Mouse (Mus musculus) CH12.LX (cell line): ENCODE measurements around the gene Mxd4. TPM values are rescaled to one million over a fixed set of nuclear protein-coding genes. Genes with fewer than 3 reads are reported as not detected.

Source experiments
- DNase-seq: peaks from one replicate; pipeline ENCODE4 v3.0.0-alpha.2; 2013; ENCODE audit errors: extremely low read depth
- H3K27ac ChIP-seq: 2 replicates; pipeline ENCODE4 v1.5.1; 2012; ENCODE audit warnings: low read depth, mild to moderate bottlenecking, control low read depth, moderate library complexity; ENCODE audit not compliant: insufficient read depth
- H3K27me3 ChIP-seq: replicated peaks from 2 replicates; pipeline ENCODE3; 2012; ENCODE audit warnings: inconsistent platforms
- H3K36me3 ChIP-seq, 2 experiments: replicated peaks in 1 of 2; 2 replicates each; pipeline versions ENCODE3 to v1.6.1; 2012; ENCODE audit warnings: inconsistent platforms in 1 of 2, low read length in 1 of 2, mild to moderate bottlenecking in 1 of 2, mixed read lengths in 1 of 2, moderate library complexity in 1 of 2; ENCODE audit not compliant: control insufficient read depth in 1 of 2, insufficient read depth in 1 of 2
- H3K4me1 ChIP-seq, 2 experiments: 2 replicates each; pipeline ENCODE4 v1.6.1; 2012; ENCODE audit warnings: inconsistent platforms in 1 of 2, moderate library complexity in 1 of 2; ENCODE audit not compliant: insufficient read depth in 2 of 2, control insufficient read depth in 1 of 2
- H3K4me2 ChIP-seq: 2 replicates; pipeline ENCODE4 v1.6.1; 2012; ENCODE audit warnings: low read depth, mild to moderate bottlenecking, control low read depth; ENCODE audit not compliant: poor library complexity, insufficient read depth, severe bottlenecking
- H3K4me3 ChIP-seq, 3 experiments: fragments of 150-350 bp in 1 of 3; sonication (generic) in 1 of 3; replicated peaks in 1 of 3; 2 replicates each; pipeline versions ENCODE3 to v1.5.1; 2011 to 2012; ENCODE audit warnings: low read depth in 2 of 3, low read length in 2 of 3, mild to moderate bottlenecking in 2 of 3, moderate library complexity in 2 of 3, control low read depth in 1 of 3, improper control_type of control experiment in 1 of 3, inconsistent platforms in 1 of 3, mixed read lengths in 1 of 3; ENCODE audit not compliant: poor library complexity in 1 of 3
- H3K79me2 ChIP-seq: replicated peaks from 2 replicates; pipeline ENCODE4 v1.6.1; 2012; ENCODE audit warnings: mild to moderate bottlenecking, moderate library complexity; ENCODE audit not compliant: control insufficient read depth, poor library complexity, insufficient read depth, severe bottlenecking; ENCODE audit errors: extremely low read depth
- H3K9ac ChIP-seq: 2 replicates; pipeline ENCODE4 v1.6.1; 2012; ENCODE audit warnings: low read depth, mild to moderate bottlenecking, control low read depth, moderate library complexity; ENCODE audit not compliant: insufficient read depth
- H3K9me3 ChIP-seq: replicated peaks from 2 replicates; pipeline ENCODE3; 2012; ENCODE audit warnings: low read length, inconsistent platforms, mixed read lengths
- CHD1 ChIP-seq: IDR thresholded peaks from 2 replicates; pipeline ENCODE4 v1.6.1; 2012; ENCODE audit warnings: low read depth, low read length, improper control_type of control experiment, inconsistent platforms
- EP300 ChIP-seq: IDR thresholded peaks from 2 replicates; pipeline ENCODE4 v1.6.1; 2011; ENCODE audit warnings: low read length, improper control_type of control experiment
- ETS1 ChIP-seq: conservative IDR thresholded peaks from 2 replicates; pipeline ENCODE4 v1.6.1; 2012; ENCODE audit warnings: low read depth, mild to moderate bottlenecking, inconsistent platforms, low read length, improper control_type of control experiment, moderate library complexity
- GABPA ChIP-seq: IDR thresholded peaks from 2 replicates; pipeline ENCODE4 v1.6.1; 2012; ENCODE audit warnings: low read depth, low read length, improper control_type of control experiment, inconsistent platforms; ENCODE audit not compliant: insufficient replicate concordance
- IRF4 ChIP-seq: IDR thresholded peaks from 2 replicates; pipeline ENCODE4 v1.6.1; 2014; ENCODE audit warnings: low read depth, mild to moderate bottlenecking, inconsistent platforms, low read length, improper control_type of control experiment
- JUN ChIP-seq: IDR thresholded peaks from 2 replicates; pipeline ENCODE4 v1.6.1; 2011; ENCODE audit warnings: low read depth, mild to moderate bottlenecking, low read length, improper control_type of control experiment, moderate library complexity; ENCODE audit not compliant: insufficient read depth
- JUND ChIP-seq: conservative IDR thresholded peaks from 2 replicates; pipeline ENCODE4 v1.6.1; 2011; ENCODE audit warnings: low read depth, low read length, improper control_type of control experiment
- KAT2A ChIP-seq: IDR thresholded peaks from 2 replicates; pipeline ENCODE4 v1.6.1; 2012; ENCODE audit warnings: low read length, improper control_type of control experiment, inconsistent platforms; ENCODE audit not compliant: insufficient replicate concordance
- MAFK ChIP-seq: IDR thresholded peaks from 2 replicates; pipeline ENCODE4 v1.6.1; 2011; ENCODE audit warnings: low read length, improper control_type of control experiment; ENCODE audit not compliant: insufficient replicate concordance
- MAX ChIP-seq: IDR thresholded peaks from 2 replicates; pipeline ENCODE4 v1.6.1; 2011; ENCODE audit warnings: low read length, improper control_type of control experiment
- NELFE ChIP-seq: IDR thresholded peaks from 2 replicates; pipeline ENCODE4 v1.6.1; 2011; ENCODE audit warnings: low read depth, low read length, improper control_type of control experiment
- NRF1 ChIP-seq: IDR thresholded peaks from 2 replicates; pipeline ENCODE4 v1.6.1; 2014; ENCODE audit warnings: low read depth, mild to moderate bottlenecking, inconsistent platforms, low read length, improper control_type of control experiment, moderate library complexity
- PAX5 ChIP-seq: IDR thresholded peaks from 2 replicates; pipeline ENCODE4 v1.6.1; 2012; ENCODE audit warnings: low read length, inconsistent platforms, mixed read lengths
- SIN3A ChIP-seq: IDR thresholded peaks from 2 replicates; pipeline ENCODE4 v1.6.1; 2012; ENCODE audit warnings: low read length, improper control_type of control experiment, inconsistent platforms
- TBP ChIP-seq: conservative IDR thresholded peaks from 2 replicates; pipeline ENCODE4 v1.6.1; 2011; ENCODE audit warnings: low read depth, low read length, improper control_type of control experiment
- TCF12 ChIP-seq: IDR thresholded peaks from 2 replicates; pipeline ENCODE4 v1.6.1; 2014; ENCODE audit warnings: low read depth, mild to moderate bottlenecking, inconsistent platforms, low read length, improper control_type of control experiment
- UBTF ChIP-seq: IDR thresholded peaks from 2 replicates; pipeline ENCODE4 v1.6.1; 2012; ENCODE audit warnings: low read depth, mild to moderate bottlenecking, inconsistent platforms, low read length, improper control_type of control experiment, moderate library complexity
- USF1 ChIP-seq: IDR thresholded peaks from 2 replicates; pipeline ENCODE4 v1.6.1; 2014; ENCODE audit warnings: low read depth, mild to moderate bottlenecking, inconsistent platforms, low read length, improper control_type of control experiment
- ZC3H11A ChIP-seq: IDR thresholded peaks from 2 replicates; pipeline ENCODE4 v1.6.1; 2012; ENCODE audit warnings: low read depth, mild to moderate bottlenecking, inconsistent platforms, low read length, improper control_type of control experiment
- ZKSCAN1 ChIP-seq: IDR thresholded peaks from 2 replicates; pipeline ENCODE4 v1.6.1; 2012; ENCODE audit warnings: low read depth, inconsistent platforms, low read length, improper control_type of control experiment, borderline replicate concordance
- ZNF384 ChIP-seq: IDR thresholded peaks from 2 replicates; pipeline ENCODE4 v1.6.1; 2012; ENCODE audit warnings: low read depth, low read length, improper control_type of control experiment, inconsistent platforms
- dilution Hi-C: fragments of 300-500 bp; cut with MboI; formaldehyde crosslinking; loops from 2 replicates; pipeline ENCODE4 v1.14.3; 2020; ENCODE audit warnings: low sequenced_read_pairs; ENCODE audit not compliant: extremely low pct_unique_long_range_greater_than_20kb, extremely low pct_ligation_motif_present
- in situ Hi-C: fragments of 300-500 bp; cut with MboI; formaldehyde crosslinking; loops from 3 replicates; pipeline ENCODE4 v1.14.3; 2019; ENCODE audit warnings: low sequenced_read_pairs, low pct_ligation_motif_present, low pct_unique_long_range_greater_than_20kb, mixed read lengths
- polyA plus RNA-seq: library from polyadenylated mRNA; unstranded; fragments of >175 nt; gene quantifications from 2 replicates; pipeline ENCODE4 v1.2.1, GENCODE M21; 2012; ENCODE audit warnings: low read depth; ENCODE audit not compliant: insufficient read length
- total RNA-seq, 2 experiments: library from RNA; depleted of rRNA; stranded (reverse); fragments of 300-350 nt in 1 of 2; fragments of >200 nt in 1 of 2; gene quantifications; 2 replicates each; pipeline ENCODE4 v1.2.3; 2012 to 2014

The Mxd4 gene
- total and polyA plus RNA-seq, 3 experiments, result 4.8 to 6.2 (median 6.0) TPM

GRCm38 (mm10) chr5:34195786-34196185 lies 8.3 kb upstream of the Mxd4 start:
- Histone ChIP-seq H3K36me3 (no peaks in the 10 kb centered on the region), H3K9me3 (no peaks in the 10 kb centered on the region), H3K79me2 (no peaks in the 10 kb centered on the region)
- in situ Hi-C loops, result no loop called here
- TF ChIP-seq JUN (no peak), CHD1 (no peak), PAX5 (no peak), ZNF384 (no peak), UBTF (no peak), KAT2A (no peak), TBP (no peak), TCF12 (no peak), ZKSCAN1 (no peak), ZC3H11A (no peak), JUND (no peak), NELFE (no peak), EP300 (no peak), NRF1 (no peak), GABPA (no peak), IRF4 (no peak)
- TF ChIP-seq, all 38 proteins: peak for 0
- DNase-seq, result no peak
- Histone ChIP-seq H3K4me2 (peak overlapping the region; percentile 2; the same call in 1 of the 2 replicates), H3K27me3 (no peaks in the 10 kb centered on the region), H3K4me3 (peak overlapping the region in 2 of 3 experiments; percentile 13 to 35), H3K9ac (peak overlapping the region; percentile 43), H3K4me1 (peaks cover 20 to 47% of the 10 kb centered on the region in 2 experiments), H3K27ac (peak overlapping the region; percentile 23; the same call in 1 of the 2 replicates)
- dilution Hi-C loops, result no loop called here

- H3K79me2 ChIP-seq, result no peaks in the 10 kb centered on the region
- no peak overlapping the region for H3K9ac ChIP-seq
- in situ Hi-C loops (no loop called here), dilution Hi-C loops (no loop called here)
- H3K27ac ChIP-seq, result no peak overlapping the region
- H3K4me2 ChIP-seq, result no peak overlapping the region
- H3K27me3 ChIP-seq, result no peaks in the 10 kb centered on the region
- peaks cover 23 to 45% of the 10 kb centered on the region in 2 experiments for H3K4me1 ChIP-seq
- H3K4me3 ChIP-seq, result no peak overlapping the region
- no peaks in the 10 kb centered on the region for H3K36me3 ChIP-seq
- no peaks in the 10 kb centered on the region for H3K9me3 ChIP-seq
- TF ChIP-seq ZKSCAN1 (no peak), ETS1 (no peak), SIN3A (no peak), MAFK (no peak), MAX (no peak), ZNF384 (no peak), IRF4 (no peak), GABPA (no peak), UBTF (no peak), USF1 (no peak), EP300 (no peak)
- TF ChIP-seq, all 38 proteins: peak for 0
- DNase-seq, result no peak
Measured at GRCm38 (mm10) chr5:34194975-34195662, 7.6 kb upstream of the Mxd4 start.
